Mouse (Mus musculus): Measurements from ENCODE around the gene Clk3. TPM values are rescaled to one million over a fixed set of nuclear protein-coding genes. Genes with fewer than 3 reads are reported as not detected.

The Clk3 gene
- polyA plus RNA-seq, 1 experiment from 2014 or later = 76.6 TPM

DNA sequence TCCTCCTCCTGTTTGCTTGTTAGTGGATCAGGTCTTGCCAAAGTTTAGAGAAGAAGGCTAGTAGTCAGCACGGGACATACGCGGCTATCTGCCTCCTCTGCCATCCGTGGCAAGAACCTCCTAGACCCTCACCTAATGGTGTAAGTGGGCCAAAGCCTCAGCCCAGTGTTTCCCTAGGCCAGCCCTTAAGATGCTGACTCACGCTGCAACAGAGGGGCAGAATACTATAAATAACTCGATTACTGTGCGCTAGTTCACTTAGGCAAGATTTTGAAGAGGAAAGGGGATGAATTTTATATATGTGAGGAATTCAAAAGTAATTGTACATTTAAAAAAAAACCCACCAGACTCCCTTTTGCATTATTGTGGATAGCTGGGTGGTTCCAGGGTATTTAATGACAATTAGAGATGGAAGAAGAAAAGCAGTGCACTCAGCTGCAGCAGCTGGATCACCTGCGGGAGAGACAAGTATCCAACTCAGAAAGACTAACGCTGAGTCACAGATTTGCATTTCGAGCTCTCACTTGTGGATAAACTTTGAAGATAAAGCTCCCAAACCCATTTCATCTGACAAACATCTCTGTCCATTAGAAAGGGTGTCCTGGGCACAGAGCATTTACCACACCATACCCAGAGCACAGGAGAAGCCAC, 39.6 kb upstream of the Clk3 start:
- Histone ChIP-seq H3K4me3 (ENCODE audit: low read length) (no peak overlapping the region), H3K36me3 (ENCODE audit: control insufficient read depth, insufficient read depth, low read length) (no peaks in the 10 kb centered on the region), H3K9ac (ENCODE audit: low read length) (no peak overlapping the region), H3K4me1 (replicated peaks; ENCODE audit: control insufficient read depth, insufficient read depth, low read length) (peaks cover 7% of the 10 kb centered on the region), H3K27ac (ENCODE audit: low read length) (no peak overlapping the region), H3K27me3 (ENCODE audit: control insufficient read depth, insufficient read depth, low read depth, low read length) (no peaks in the 10 kb centered on the region), H3K9me3 (ENCODE audit: control insufficient read depth, low read length) (no peaks in the 10 kb centered on the region), H3K4me2 (ENCODE audit: low read depth, low read length) (no peak overlapping the region)
- WGBS = 57% methylated on average over 10 of the region's 10 CpGs
- no peak for ATAC-seq (ENCODE audit: low read depth)

DNA sequence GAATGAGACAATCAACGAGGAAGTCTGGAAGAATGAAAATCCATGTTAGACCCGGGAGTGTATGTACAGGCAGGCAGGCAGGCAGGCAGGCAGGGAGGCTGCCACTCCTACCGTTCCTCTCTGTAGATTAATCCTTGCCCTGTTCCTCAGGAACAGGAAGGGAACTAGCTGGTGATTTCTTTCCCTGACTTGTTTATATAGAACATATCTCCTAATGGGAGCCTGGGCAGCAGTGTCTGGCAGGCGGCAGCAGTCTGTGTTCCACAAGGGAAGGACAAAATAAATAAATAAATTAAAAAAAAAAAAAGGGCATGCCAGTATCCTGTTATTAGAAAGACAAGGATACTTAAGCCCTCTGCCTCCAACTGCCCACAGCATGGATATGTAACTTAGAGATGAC, 38.2 kb upstream of the Clk3 start:
- no peaks in the 10 kb centered on the region for H3K36me3 ChIP-seq (ENCODE audit: control insufficient read depth, insufficient read depth, low read length)
- H3K4me3 ChIP-seq (ENCODE audit: low read length) = no peak overlapping the region
- H3K4me2 ChIP-seq (ENCODE audit: low read depth, low read length) = no peak overlapping the region
- H3K9me3 ChIP-seq (ENCODE audit: control insufficient read depth, low read length) = no peaks in the 10 kb centered on the region
- 12% methylated on average over 4 of the region's 4 CpGs for WGBS
- no peaks in the 10 kb centered on the region for H3K27me3 ChIP-seq (ENCODE audit: control insufficient read depth, insufficient read depth, low read depth, low read length)
- H3K27ac ChIP-seq (ENCODE audit: low read length) = 0 out of 2 replicates have a peak overlapping the region, but pooled peaks have one; percentile 45
- ATAC-seq (ENCODE audit: low read depth) = peak; percentile 55
- H3K9ac ChIP-seq (ENCODE audit: low read length) = no peak overlapping the region
- H3K4me1 ChIP-seq (replicated peaks; ENCODE audit: control insufficient read depth, insufficient read depth, low read length) = peaks cover 12% of the 10 kb centered on the region

DNA sequence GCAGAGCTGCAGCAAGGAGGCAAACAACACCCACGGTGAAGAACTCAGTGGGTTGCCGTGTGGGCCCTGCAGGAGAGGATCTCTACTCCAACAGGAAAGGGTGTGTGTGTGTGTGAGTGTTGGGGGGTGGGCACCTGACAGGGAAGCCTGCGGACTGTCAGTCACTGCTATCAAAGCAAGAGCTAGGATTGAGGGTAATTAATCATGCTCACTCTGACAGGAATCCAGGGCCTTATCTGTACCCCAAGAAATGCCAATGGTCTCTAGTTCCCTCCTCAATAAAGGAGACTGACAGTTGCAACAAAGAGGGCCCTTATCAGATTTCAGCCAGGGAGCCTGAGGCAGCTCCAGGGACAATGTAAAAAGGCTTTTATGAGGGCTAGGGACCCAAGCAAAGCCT, 37.4 kb upstream of the Clk3 start:
- Histone ChIP-seq H3K9me3 (ENCODE audit: control insufficient read depth, low read length) (no peaks in the 10 kb centered on the region), H3K9ac (ENCODE audit: low read length) (no peak overlapping the region), H3K27ac (ENCODE audit: low read length) (no peak overlapping the region), H3K4me2 (ENCODE audit: low read depth, low read length) (no peak overlapping the region), H3K36me3 (ENCODE audit: control insufficient read depth, insufficient read depth, low read length) (no peaks in the 10 kb centered on the region), H3K4me1 (replicated peaks; ENCODE audit: control insufficient read depth, insufficient read depth, low read length) (peaks cover 14% of the 10 kb centered on the region), H3K4me3 (ENCODE audit: low read length) (no peak overlapping the region), H3K27me3 (ENCODE audit: control insufficient read depth, insufficient read depth, low read depth, low read length) (no peaks in the 10 kb centered on the region)
- WGBS = 12% methylated on average over 3 of the region's 3 CpGs
- ATAC-seq (ENCODE audit: low read depth) = no peak

DNA sequence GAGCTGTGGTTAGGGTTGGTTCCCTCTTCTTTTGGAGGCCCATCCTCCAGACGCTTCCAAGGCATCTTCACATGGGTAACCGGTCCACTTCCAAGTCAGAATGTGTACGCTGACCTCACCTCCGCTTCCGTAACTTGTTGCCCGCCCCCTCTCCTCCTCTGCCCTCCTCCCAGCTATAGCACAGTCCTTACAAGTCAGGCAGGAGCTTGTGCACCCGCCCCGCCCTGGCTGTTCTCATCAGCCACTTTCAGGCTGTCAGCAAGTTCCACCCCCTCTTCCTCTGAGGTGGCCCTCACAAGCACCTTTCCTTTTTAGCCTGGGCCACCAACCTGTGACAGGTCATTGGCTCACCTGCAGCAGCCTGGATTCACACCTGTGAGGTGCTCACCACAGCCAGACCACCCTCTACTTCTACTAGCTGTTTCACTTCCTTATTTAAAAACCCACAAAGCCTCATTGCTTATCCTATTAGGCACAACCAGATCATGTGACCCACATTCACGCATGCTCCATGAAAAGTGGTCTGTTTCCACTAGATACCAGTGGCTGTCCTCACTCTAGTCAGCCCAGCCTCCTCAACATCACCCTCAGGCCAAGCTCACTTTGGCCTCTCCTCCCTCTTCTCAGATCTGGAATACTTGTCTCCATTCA, 34.8 kb upstream of the Clk3 start:
- H3K27me3 ChIP-seq (ENCODE audit: control insufficient read depth, insufficient read depth, low read depth, low read length) = no peaks in the 10 kb centered on the region
- no peak for ATAC-seq (ENCODE audit: low read depth)

DNA sequence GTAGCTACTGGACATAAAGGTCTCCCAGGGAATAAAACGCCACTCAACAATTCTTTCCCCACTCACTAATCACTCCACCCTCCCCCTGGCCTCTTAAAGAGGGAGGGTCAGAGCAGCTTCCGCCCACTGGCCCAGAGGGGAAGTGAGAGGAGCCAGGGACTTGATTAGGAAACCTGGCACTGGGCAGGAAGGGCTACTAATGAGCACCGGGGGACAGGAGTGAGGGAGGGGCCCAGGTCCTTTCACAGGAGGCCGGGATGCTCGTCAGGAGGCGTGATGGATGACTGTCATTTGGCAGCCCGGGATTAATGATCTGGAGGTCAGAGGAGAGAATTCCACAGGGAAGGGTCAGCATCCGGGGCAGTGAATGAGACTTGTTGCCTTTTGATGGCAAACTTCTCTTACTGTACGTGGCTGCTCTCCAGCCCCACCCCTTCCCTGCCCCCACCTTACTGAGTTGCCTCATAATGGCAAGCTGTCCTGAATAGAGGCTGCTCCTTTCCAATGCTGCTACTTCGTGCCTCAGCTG, 33.1 kb upstream of the Clk3 start:
- Histone ChIP-seq H3K27me3 (ENCODE audit: control insufficient read depth, insufficient read depth, low read depth, low read length) (no peaks in the 10 kb centered on the region), H3K27ac (ENCODE audit: low read length) (peak overlapping the region; percentile 9; the same call in 1 of the 2 replicates), H3K4me2 (ENCODE audit: low read depth, low read length) (no peak overlapping the region), H3K9ac (ENCODE audit: low read length) (no peak overlapping the region), H3K9me3 (ENCODE audit: control insufficient read depth, low read length) (no peaks in the 10 kb centered on the region), H3K36me3 (ENCODE audit: control insufficient read depth, insufficient read depth, low read length) (no peaks in the 10 kb centered on the region), H3K4me3 (ENCODE audit: low read length) (no peak overlapping the region), H3K4me1 (replicated peaks; ENCODE audit: control insufficient read depth, insufficient read depth, low read length) (peaks cover 14% of the 10 kb centered on the region)
- 14% methylated on average over 10 of the region's 10 CpGs for WGBS
- ATAC-seq (ENCODE audit: low read depth) = peak; percentile 87

More for the DNA sequence above, 34.8 kb upstream of the Clk3 start:
- Histone ChIP-seq H3K36me3 (ENCODE audit: control insufficient read depth, insufficient read depth, low read length) (no peaks in the 10 kb centered on the region), H3K9me3 (ENCODE audit: control insufficient read depth, low read length) (no peaks in the 10 kb centered on the region), H3K27ac (ENCODE audit: low read length) (no peak overlapping the region), H3K4me3 (ENCODE audit: low read length) (no peak overlapping the region), H3K9ac (ENCODE audit: low read length) (no peak overlapping the region), H3K4me2 (ENCODE audit: low read depth, low read length) (no peak overlapping the region), H3K4me1 (replicated peaks; ENCODE audit: control insufficient read depth, insufficient read depth, low read length) (peaks cover 14% of the 10 kb centered on the region)
- 56% methylated on average over 9 of the region's 9 CpGs for WGBS

DNA sequence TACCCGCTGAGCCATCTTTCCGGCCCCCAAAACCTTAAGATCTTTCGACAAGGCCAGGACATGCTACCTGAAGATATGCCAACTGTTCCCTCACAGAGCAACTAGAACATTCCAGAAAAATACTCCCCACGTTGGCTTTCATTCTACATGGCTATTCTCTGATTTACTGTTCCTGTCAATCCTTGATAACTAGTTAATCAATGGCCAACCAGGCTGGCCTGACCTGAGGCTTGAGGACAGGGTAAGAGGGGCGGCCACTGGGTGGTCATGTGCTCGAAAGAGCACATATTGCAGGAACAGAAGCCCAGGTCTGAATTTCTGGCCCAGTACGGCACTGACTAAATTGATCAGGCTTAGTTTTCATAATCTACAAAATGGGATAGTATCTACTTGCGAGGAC, 31.8 kb upstream of the Clk3 start:
- H3K4me2 ChIP-seq (ENCODE audit: low read depth, low read length) = no peak overlapping the region

DNA sequence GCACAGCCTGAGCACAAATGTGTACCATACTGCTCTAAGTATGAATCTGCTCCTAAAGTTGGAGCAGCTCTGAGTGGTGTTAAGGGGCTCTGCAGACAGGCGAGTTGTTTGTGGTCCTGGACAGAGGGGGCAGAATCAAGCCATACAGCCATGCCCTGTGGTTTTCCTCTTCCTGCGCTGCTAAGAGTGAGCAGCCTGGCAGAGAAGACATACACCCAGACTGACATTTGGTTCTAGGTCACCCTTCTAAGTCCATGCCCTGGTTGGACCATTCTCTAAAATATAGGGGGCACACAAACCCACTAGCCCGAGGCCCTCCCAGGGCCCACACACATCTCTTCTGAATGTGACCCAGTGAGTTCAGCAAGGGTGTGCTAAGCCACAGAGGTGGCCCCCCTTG, 24.1 kb upstream of the Clk3 start:
- 75% methylated on average over 3 of the region's 3 CpGs for WGBS
- Histone ChIP-seq H3K4me3 (ENCODE audit: low read length) (no peak overlapping the region), H3K9me3 (ENCODE audit: control insufficient read depth, low read length) (no peaks in the 10 kb centered on the region), H3K4me2 (ENCODE audit: low read depth, low read length) (no peak overlapping the region), H3K27ac (ENCODE audit: low read length) (no peak overlapping the region), H3K4me1 (replicated peaks; ENCODE audit: control insufficient read depth, insufficient read depth, low read length) (no peaks in the 10 kb centered on the region), H3K36me3 (ENCODE audit: control insufficient read depth, insufficient read depth, low read length) (no peaks in the 10 kb centered on the region; the same call in 1 of the 2 replicates), H3K9ac (ENCODE audit: low read length) (no peak overlapping the region), H3K27me3 (ENCODE audit: control insufficient read depth, insufficient read depth, low read depth, low read length) (no peaks in the 10 kb centered on the region)
- no peak for ATAC-seq (ENCODE audit: low read depth)

More for the DNA sequence above, 31.8 kb upstream of the Clk3 start:
- no peak overlapping the region for H3K27ac ChIP-seq (ENCODE audit: low read length)
- no peaks in the 10 kb centered on the region for H3K27me3 ChIP-seq (ENCODE audit: control insufficient read depth, insufficient read depth, low read depth, low read length)
- H3K9ac ChIP-seq (ENCODE audit: low read length) = no peak overlapping the region
- peaks cover 7% of the 10 kb centered on the region for H3K4me1 ChIP-seq (replicated peaks; ENCODE audit: control insufficient read depth, insufficient read depth, low read length)
- ATAC-seq (ENCODE audit: low read depth) = no peak
- no peaks in the 10 kb centered on the region; the same call in 1 of the 2 replicates for H3K36me3 ChIP-seq (ENCODE audit: control insufficient read depth, insufficient read depth, low read length)
- H3K9me3 ChIP-seq (ENCODE audit: control insufficient read depth, low read length) = no peaks in the 10 kb centered on the region
- WGBS = 91% methylated on average over 8 of the region's 8 CpGs
- no peak overlapping the region for H3K4me3 ChIP-seq (ENCODE audit: low read length)

DNA sequence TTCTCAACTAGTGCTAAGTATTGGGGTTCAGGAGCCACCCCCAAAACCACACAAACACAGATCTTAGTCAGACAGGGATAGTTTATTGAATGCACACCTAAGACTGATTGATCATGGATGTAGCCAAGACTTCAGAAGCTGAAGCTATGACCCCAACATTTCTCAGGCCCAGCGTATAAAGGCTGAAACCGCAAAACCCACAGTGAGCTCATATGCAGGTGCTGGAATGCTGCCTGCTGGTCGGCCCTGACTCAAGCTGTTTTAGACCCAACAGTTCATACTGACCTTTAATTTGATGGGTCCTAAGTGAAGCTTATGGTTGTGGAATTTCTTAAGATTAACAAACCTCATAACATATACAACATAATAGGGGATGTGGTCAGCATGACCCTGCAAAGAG, 17.0 kb upstream of the Clk3 start:
- 83% methylated on average over 3 of the region's 3 CpGs for WGBS
- ATAC-seq (ENCODE audit: low read depth) = no peak
- Histone ChIP-seq H3K9ac (ENCODE audit: low read length) (no peak overlapping the region), H3K27me3 (ENCODE audit: control insufficient read depth, insufficient read depth, low read depth, low read length) (no peaks in the 10 kb centered on the region), H3K9me3 (ENCODE audit: control insufficient read depth, low read length) (no peaks in the 10 kb centered on the region), H3K4me1 (replicated peaks; ENCODE audit: control insufficient read depth, insufficient read depth, low read length) (no peaks in the 10 kb centered on the region), H3K27ac (ENCODE audit: low read length) (no peak overlapping the region), H3K4me3 (ENCODE audit: low read length) (no peak overlapping the region), H3K4me2 (ENCODE audit: low read depth, low read length) (no peak overlapping the region), H3K36me3 (ENCODE audit: control insufficient read depth, insufficient read depth, low read length) (no peaks in the 10 kb centered on the region)

DNA sequence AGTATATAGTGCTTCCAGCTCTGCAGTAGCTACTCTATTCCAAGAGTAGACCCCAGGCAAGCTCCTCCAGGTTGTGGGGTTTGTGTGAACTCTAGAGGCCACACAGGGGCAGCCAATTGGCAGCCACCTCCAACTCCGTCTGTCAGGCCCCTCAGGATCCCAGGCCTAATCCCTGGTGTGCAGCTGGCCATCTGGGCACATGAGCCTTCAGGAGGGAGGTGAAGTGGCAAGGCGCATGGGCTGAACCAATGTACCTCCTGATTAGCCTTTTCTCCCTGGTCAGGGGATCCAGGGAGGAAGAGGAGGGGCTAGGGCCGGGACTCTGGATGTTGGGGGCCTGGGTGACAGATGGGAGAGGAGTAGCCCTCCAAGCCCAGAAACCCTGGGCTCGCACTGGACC, 10.1 kb upstream of the Clk3 start:
- H3K9ac ChIP-seq (ENCODE audit: low read length) = no peak overlapping the region
- H3K4me2 ChIP-seq (ENCODE audit: low read depth, low read length) = no peak overlapping the region
- no peak for ATAC-seq (ENCODE audit: low read depth)
- no peaks in the 10 kb centered on the region for H3K9me3 ChIP-seq (ENCODE audit: control insufficient read depth, low read length)
- no peak overlapping the region for H3K27ac ChIP-seq (ENCODE audit: low read length)
- no peak overlapping the region for H3K4me3 ChIP-seq (ENCODE audit: low read length)
- H3K36me3 ChIP-seq (ENCODE audit: control insufficient read depth, insufficient read depth, low read length) = no peaks in the 10 kb centered on the region
- no peaks in the 10 kb centered on the region for H3K27me3 ChIP-seq (ENCODE audit: control insufficient read depth, insufficient read depth, low read depth, low read length)
- no peaks in the 10 kb centered on the region for H3K4me1 ChIP-seq (replicated peaks; ENCODE audit: control insufficient read depth, insufficient read depth, low read length)
- 68% methylated on average over 4 of the region's 4 CpGs for WGBS

Measured in lung, embryonic 16.5 days (tissue).